Mouse (Mus musculus): Measurements from ENCODE around the gene Gimap3.

Gimap3 gene

GRCm38 (mm10) chr6:48742422-48743351 is 28.0 kb downstream of the Gimap3 start:
- peak; percentile 16 for DNase-seq

- DNase-seq: no peak
Observed at GRCm38 (mm10) chr6:48741711-48742206, 28.9 kb downstream of the Gimap3 start.

DNA sequence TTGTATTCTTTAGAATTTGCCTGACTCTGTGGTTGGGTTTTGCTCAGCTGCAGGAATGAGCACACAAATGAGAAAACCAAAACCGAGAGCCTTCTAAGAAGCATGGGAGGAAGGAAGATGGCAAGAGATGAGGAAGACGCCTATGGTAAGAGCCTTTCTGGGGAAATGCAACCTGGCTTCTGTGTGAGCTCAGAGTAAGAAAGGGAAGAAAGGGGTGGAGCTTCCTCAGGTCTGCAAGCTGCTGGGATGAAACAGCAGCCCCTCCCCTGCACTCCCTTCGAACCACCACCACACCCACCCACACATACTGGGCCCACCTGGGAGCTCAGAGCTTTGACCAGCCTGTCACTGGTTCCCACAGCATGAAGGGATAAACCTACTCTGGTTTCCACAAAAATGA is 29.4 kb downstream of the Gimap3 start:
- DNase-seq: no peak

- no peak for DNase-seq
Observed at GRCm38 (mm10) chr6:48740501-48741169, 30.0 kb downstream of the Gimap3 start.

GRCm38 (mm10) chr6:48739780-48740055 is 30.9 kb downstream of the Gimap3 start:
- no peak for DNase-seq

DNA sequence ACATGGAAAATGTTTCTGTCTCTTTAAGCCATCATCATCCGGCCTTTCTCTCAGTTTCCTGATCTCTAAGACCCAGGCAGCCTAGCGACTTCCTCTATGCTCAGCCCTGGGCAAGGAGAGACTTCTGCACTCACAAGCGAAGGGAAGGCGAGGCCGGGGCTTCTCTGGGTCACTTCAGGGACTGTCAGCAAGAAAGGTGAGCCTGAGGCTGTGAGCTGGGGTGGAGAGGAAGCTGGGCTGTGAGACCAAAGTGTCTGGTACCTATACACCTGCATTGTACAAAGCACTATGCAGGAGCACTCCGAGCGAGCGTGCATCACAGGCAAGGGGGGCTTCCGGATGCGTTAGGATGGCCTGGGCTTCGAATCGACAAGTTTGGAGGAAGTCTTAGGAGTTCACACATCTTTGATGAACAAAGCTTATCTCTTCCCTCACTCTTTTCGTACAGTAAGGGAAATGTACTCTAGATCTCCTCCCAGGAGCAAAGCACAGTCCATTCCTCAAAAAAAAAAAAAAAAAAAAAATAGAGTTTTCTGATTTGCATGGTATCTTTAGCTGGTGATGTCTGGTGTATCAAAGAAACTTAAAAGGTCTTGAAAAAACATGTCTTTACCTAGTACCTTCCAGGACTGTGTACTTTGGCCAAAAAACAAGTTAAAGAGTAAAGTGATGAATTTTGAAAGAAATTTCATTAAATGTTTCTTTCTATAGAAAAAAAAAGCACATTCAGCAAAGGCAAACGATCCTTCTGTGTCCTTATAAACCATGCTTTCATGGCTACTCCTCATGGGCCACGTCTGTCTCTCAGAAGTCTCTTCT is 31.5 kb downstream of the Gimap3 start, which contains the start of gene Gimap1:
Gene Gimap1, plus strand, starts transcription at position 94 of the 819 bp plus-strand sequence.
- DNase-seq: no peak

GRCm38 (mm10) chr6:48737688-48738087 is 33.0 kb downstream of the Gimap3 start:
- no peak for DNase-seq

DNA sequence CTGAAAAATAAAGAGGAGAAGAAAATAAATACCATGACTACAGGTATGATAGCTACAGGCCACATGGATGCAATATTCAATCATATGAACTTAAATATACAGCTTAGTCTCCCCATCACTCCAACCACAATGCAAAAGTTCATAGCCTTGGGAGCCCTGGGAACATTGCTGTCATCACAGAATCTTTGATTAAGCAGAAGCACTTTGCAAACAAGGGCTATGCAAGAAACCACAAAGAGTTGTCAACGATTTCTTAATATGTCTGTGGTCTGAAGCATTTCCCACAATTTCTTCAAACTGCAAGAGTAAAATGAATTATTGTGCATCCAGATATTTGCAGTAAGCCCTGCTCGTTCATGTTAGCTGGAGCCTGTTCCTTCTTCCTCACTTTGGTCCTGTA is 33.6 kb downstream of the Gimap3 start:
- no peak for DNase-seq

GRCm38 (mm10) chr6:48733660-48734059 is 37.0 kb downstream of the Gimap3 start:
- DNase-seq: no peak

- DNase-seq: no peak
Observed at GRCm38 (mm10) chr6:48732864-48733304, 37.8 kb downstream of the Gimap3 start.

- DNase-seq: no peak
Observed at GRCm38 (mm10) chr6:48727761-48728160, 42.9 kb downstream of the Gimap3 start.

DNA sequence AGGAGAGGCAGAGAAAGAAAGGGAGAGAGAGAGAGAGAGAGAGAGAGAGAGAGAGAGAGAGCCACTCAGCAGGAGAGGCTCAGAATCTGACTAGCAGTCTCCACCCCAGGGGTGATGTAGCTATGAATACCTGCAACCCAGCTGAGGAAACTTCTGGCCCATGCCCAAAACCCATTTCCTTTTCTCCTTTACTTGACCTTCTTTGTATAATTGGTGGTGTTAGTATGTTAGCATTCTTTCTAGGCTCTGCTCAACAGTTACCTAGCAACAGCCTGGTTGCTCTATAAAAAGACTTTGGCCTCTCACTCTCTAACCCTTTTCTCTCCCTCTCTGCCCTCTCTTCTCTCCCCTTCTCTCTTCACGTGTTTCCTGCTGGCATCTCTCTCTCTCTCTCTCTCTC is 45.2 kb downstream of the Gimap3 start:
- DNase-seq: no peak

DNA sequence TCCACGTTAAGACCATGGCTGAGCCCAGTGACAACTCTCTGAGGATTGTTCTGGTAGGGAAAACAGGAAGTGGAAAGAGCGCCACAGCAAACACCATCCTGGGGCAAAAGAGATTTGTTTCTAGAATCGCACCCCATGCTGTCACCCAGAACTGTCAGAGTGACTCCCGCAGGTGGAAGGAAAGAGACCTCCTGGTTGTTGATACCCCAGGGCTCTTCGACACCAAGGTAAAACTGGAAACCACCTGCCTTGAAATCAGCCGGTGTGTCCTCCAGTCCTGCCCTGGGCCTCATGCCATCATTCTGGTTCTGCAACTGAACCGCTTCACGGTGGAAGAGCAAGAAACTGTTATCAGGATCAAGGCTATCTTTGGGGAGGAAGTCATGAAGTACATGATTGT is 47.2 kb downstream of the Gimap3 start:
- DNase-seq: no peak

DNA sequence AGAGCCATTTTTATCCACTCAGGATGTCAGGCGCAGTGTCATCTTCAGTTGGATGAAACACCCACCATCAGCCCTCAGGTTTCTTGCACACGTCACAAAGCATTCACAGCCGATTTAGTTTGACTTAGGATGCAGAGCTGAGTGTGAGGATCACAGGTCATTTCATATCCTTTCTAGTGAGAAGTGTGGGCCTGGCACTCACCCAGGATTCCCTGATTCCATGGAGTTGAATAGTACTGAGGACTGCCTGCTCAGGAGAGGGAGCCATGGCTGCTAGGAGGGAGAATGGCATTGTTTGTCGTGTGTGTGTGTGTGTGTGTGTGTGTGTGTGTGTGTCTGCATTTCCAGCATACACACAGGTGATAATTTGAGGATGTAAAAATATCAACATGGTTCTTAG is 50.3 kb downstream of the Gimap3 start:
- no peak for DNase-seq

- no peak for DNase-seq
Observed at GRCm38 (mm10) chr6:48718455-48718854, 52.2 kb downstream of the Gimap3 start, which contains the start of the genes Gm28053 and Gimap7. Gene Gm28053, plus strand, starts transcription at chr6:48718607. Gene Gimap7, plus strand, starts transcription at chr6:48718621.

Measured in right cerebral cortex, postnatal 25 days (tissue).